Mouse (Mus musculus) liver, adult 2 months (tissue): Measurements from ENCODE around the gene Zmynd8. TPM values are rescaled to one million over a fixed set of nuclear protein-coding genes. Genes with fewer than 3 reads are reported as not detected.
"Not testable (repeated sequence)": the region's sequence is repeated elsewhere in the genome, so short reads cannot be mapped to it uniquely, and the experiment has no call there.

ENCODE experiments used
- DNase-seq: peaks from one replicate; pipeline ENCODE4 v3.0.0-alpha.2; 2011; ENCODE audit warnings: low read depth, low spot score; ENCODE audit errors: extremely low read depth
- H3K27ac ChIP-seq: fragments of 200-500 bp; replicated peaks from 2 replicates; pipeline ENCODE4 v1.5.1; 2012; ENCODE audit warnings: low read depth, mild to moderate bottlenecking, control low read depth, inconsistent platforms, low read length; ENCODE audit not compliant: insufficient read depth
- H3K27me3 ChIP-seq: fragments of 200-500 bp; 2 replicates; pipeline ENCODE4 v1.6.1; 2012; ENCODE audit warnings: mild to moderate bottlenecking, moderate library complexity, low read length, inconsistent platforms; ENCODE audit not compliant: control insufficient read depth, insufficient read depth
- H3K36me3 ChIP-seq: fragments of 200-500 bp; 2 replicates; pipeline ENCODE4 v1.6.1; 2012; ENCODE audit warnings: low read length, inconsistent platforms; ENCODE audit not compliant: control insufficient read depth, insufficient read depth
- H3K4me1 ChIP-seq: fragments of 200-500 bp; 2 replicates; pipeline ENCODE4 v1.6.1; 2011; ENCODE audit warnings: low read length; ENCODE audit not compliant: control insufficient read depth, insufficient read depth
- H3K4me3 ChIP-seq: fragments of 200-500 bp; 2 replicates; pipeline ENCODE4 v1.5.1; 2011; ENCODE audit warnings: low read depth, mild to moderate bottlenecking, control low read depth, low read length, moderate library complexity; ENCODE audit not compliant: insufficient read depth
- H3K79me2 ChIP-seq: fragments of 200-500 bp; 2 replicates; pipeline ENCODE4 v1.6.1; 2012; ENCODE audit warnings: inconsistent platforms, mild to moderate bottlenecking, low read length, moderate library complexity; ENCODE audit not compliant: control insufficient read depth, insufficient read depth
- H3K9ac ChIP-seq: fragments of 200-500 bp; 2 replicates; pipeline ENCODE4 v1.6.1; 2012; ENCODE audit warnings: low read depth, mild to moderate bottlenecking, control low read depth, inconsistent platforms, low read length
- CTCF ChIP-seq: fragments of 200-500 bp; IDR thresholded peaks from 2 replicates; pipeline ENCODE4 v1.5.1; 2011; ENCODE audit warnings: low read depth, low read length, control low read depth
- POLR2A ChIP-seq: fragments of 200-500 bp; IDR thresholded peaks from 2 replicates; pipeline ENCODE4 v1.6.1; 2011; ENCODE audit warnings: low read length, control low read depth; ENCODE audit not compliant: insufficient read depth; ENCODE audit errors: extremely low read depth
- WGBS: fragments of 180-500 bp; shearing (Covaris S2); methylation state at CpG from one replicate; pipeline ENCODE4 v1.1.7; 2018; 5-methylcytosine and 5-hydroxymethylcytosine counted together
- polyA plus RNA-seq: library from polyadenylated mRNA; depleted of rRNA; stranded (reverse); fragments of >200 nt; gene quantifications from 2 replicates; pipeline ENCODE4 v1.2.3, GENCODE M21; 2012
- total RNA-seq: library from RNA; depleted of rRNA; stranded (reverse); fragments of >200 nt; gene quantifications from 2 replicates; pipeline ENCODE4 v1.2.3, GENCODE M21; 2014

Gene Zmynd8
- total and polyA plus RNA-seq, 2 experiments: 7.8 to 10.0 TPM

- WGBS: 98% methylated on average over 12 of the region's 12 CpGs
- no peaks in the 10 kb centered on the region for H3K4me1 ChIP-seq
- H3K9ac ChIP-seq: no peak overlapping the region
- H3K27ac ChIP-seq: no peak overlapping the region
- peaks cover 27% of the 10 kb centered on the region; the same call in 1 of the 2 replicates for H3K36me3 ChIP-seq
- TF ChIP-seq CTCF (no peak), POLR2A (no peak)
- H3K4me3 ChIP-seq: no peak overlapping the region
- H3K27me3 ChIP-seq: no peaks in the 10 kb centered on the region
- no peak for DNase-seq
- no peaks in the 10 kb centered on the region; the same call in 1 of the 2 replicates for H3K79me2 ChIP-seq
These were observed 90.4 kb downstream of the Zmynd8 start for GRCm38 (mm10) chr2:165808179-165808975.

GRCm38 (mm10) chr2:165800174-165800573, 98.6 kb downstream of the Zmynd8 start:
- WGBS: 95% methylated on average over 3 of the region's 3 CpGs
- not testable (repeated sequence) for H3K9ac ChIP-seq, H3K27me3 ChIP-seq, DNase-seq, H3K79me2 ChIP-seq, H3K4me1 ChIP-seq, H3K4me3 ChIP-seq, H3K27ac ChIP-seq
- peaks cover 31% of the 10 kb centered on the region for H3K36me3 ChIP-seq

- H3K36me3 ChIP-seq: peaks cover 39% of the 10 kb centered on the region
These were observed 100.9 kb downstream of the Zmynd8 start for GRCm38 (mm10) chr2:165797876-165798275.

GRCm38 (mm10) chr2:165793283-165793638, 105.6 kb downstream of the Zmynd8 start:
- no peak for DNase-seq
- no peak overlapping the region for H3K4me3 ChIP-seq
- 81% methylated on average over 3 of the region's 3 CpGs for whole genome bisulfite sequencing
- no peak overlapping the region for H3K27ac ChIP-seq
- no peaks in the 10 kb centered on the region for H3K79me2 ChIP-seq
- TF ChIP-seq POLR2A: no peak
- no peak for TF ChIP-seq CTCF
- no peaks in the 10 kb centered on the region for H3K4me1 ChIP-seq
- H3K27me3 ChIP-seq: no peaks in the 10 kb centered on the region
- H3K9ac ChIP-seq: no peak overlapping the region
- peaks cover 40% of the 10 kb centered on the region for H3K36me3 ChIP-seq

More at GRCm38 (mm10) chr2:165797876-165798275, 100.9 kb downstream of the Zmynd8 start:
- Histone ChIP-seq H3K4me1 (no peaks in the 10 kb centered on the region), H3K79me2 (no peaks in the 10 kb centered on the region), H3K27ac (no peak overlapping the region), H3K27me3 (no peaks in the 10 kb centered on the region), H3K9ac (no peak overlapping the region), H3K4me3 (no peak overlapping the region)
- DNase-seq: no peak
- WGBS: 87% methylated on average over 8 of the region's 8 CpGs
- no peak for TF ChIP-seq CTCF
- no peak for TF ChIP-seq POLR2A

DNA sequence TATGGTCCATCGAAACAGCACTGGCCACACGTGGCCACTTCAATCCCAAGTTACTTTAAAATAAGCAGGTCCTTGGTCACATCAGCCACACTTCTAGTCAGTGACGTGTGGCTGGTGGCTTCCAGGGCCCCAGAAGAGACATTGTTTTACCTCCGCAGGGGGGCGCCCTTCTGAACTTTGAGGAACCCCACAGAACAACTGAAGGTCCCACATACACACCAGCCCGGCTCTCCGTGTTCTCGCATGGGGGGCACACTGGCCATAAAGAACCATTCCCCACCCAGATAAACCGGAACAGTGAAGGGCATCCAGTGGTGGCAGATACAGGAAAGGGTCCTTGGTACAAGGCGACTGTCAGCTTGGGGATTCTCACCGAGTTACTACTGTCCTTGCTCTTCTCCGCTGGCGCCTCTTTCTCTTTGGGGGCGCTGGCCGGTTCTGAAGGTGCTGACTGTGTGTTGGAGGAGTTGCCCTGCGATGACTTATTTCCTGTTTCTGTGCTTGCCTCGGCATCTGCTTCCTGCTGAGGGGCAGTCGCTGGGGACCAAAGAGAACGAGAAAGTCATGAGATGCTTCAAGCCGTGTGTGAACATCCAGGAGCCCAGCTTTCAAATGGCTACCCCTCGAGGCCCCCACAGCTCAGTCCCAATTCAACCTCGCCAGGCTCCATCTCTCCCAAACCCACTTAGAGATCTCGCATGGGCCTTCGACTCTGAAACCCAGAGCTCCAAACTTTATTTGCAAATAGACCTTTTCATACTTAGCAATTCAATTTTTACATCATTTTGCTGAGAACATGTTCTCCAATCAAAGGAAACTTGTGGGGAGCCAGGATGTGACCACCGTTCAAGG, 106.2 kb downstream of the Zmynd8 start:
- Histone ChIP-seq H3K27me3 (no peaks in the 10 kb centered on the region), H3K4me3 (no peak overlapping the region), H3K36me3 (peaks cover 35% of the 10 kb centered on the region), H3K4me1 (no peaks in the 10 kb centered on the region), H3K79me2 (no peaks in the 10 kb centered on the region), H3K27ac (no peak overlapping the region), H3K9ac (no peak overlapping the region)
- DNase-seq: no peak
- 82% methylated on average over 25 of the region's 25 CpGs for WGBS
- TF ChIP-seq CTCF (no peak), POLR2A (no peak)

DNA sequence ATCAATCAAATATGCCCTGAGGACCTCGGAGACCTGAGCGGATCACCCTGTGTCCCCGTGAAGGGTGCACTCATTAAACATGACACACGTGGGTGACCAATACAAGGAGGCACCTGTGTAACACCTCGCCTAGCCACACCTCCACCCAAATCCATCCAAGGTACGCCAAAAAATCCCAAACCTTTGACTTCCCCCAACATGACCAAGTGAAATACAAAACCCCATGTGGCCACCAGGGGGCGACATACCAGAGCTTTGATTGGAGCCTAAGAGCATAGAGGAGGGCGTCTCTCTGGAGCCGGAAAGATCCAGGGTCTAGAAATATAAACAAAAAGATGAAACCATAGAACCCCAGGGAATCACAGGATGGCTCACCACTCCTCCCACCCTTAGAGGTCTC, 107.2 kb downstream of the Zmynd8 start:
- TF ChIP-seq CTCF (peak; percentile 66), POLR2A (no peak)
- DNase-seq: peak; percentile 14
- no peaks in the 10 kb centered on the region for H3K79me2 ChIP-seq
- no peak overlapping the region for H3K9ac ChIP-seq
- H3K4me1 ChIP-seq: no peaks in the 10 kb centered on the region
- H3K4me3 ChIP-seq: no peak overlapping the region
- no peak overlapping the region for H3K27ac ChIP-seq
- H3K36me3 ChIP-seq: peaks cover 28% of the 10 kb centered on the region
- 71% methylated on average over 9 of the region's 9 CpGs for WGBS
- H3K27me3 ChIP-seq: no peaks in the 10 kb centered on the region
